Mouse (Mus musculus) midbrain, embryonic 15.5 days (tissue): ENCODE measurements around the gene Gm11214. TPM values are rescaled to one million over a fixed set of nuclear protein-coding genes. Genes with fewer than 3 reads are reported as not detected.

Experiments
- ATAC-seq: fragments of 200-750 bp; cut with Nextera tagmentation; replicated peaks from 2 replicates; pipeline ENCODE4 v1.8.0; 2017; ENCODE audit warnings: moderate TSS enrichment
- H3K27ac ChIP-seq: fragments of 300-500 bp; sonication (generic); 2 replicates; pipeline ENCODE4 v1.5.1; 2015; ENCODE audit warnings: mild to moderate bottlenecking, inconsistent platforms
- H3K27me3 ChIP-seq: fragments of 300-500 bp; sonication (generic); replicated peaks from 2 replicates; pipeline ENCODE4 v1.6.1; 2015; ENCODE audit warnings: inconsistent platforms
- H3K36me3 ChIP-seq: fragments of 300-500 bp; sonication (generic); replicated peaks from 2 replicates; pipeline ENCODE4 v1.6.1; 2015; ENCODE audit warnings: inconsistent platforms
- H3K4me1 ChIP-seq: fragments of 300-500 bp; sonication (generic); 2 replicates; pipeline ENCODE4 v1.6.1; 2015; ENCODE audit warnings: inconsistent platforms
- H3K4me2 ChIP-seq: fragments of 300-500 bp; sonication (generic); 2 replicates; pipeline ENCODE4 v1.6.1; 2015; ENCODE audit warnings: inconsistent platforms, mild to moderate bottlenecking, moderate library complexity
- H3K4me3 ChIP-seq: fragments of 300-500 bp; sonication (generic); 2 replicates; pipeline ENCODE4 v1.5.1; 2015; ENCODE audit warnings: mild to moderate bottlenecking, inconsistent platforms
- H3K9ac ChIP-seq: fragments of 300-500 bp; sonication (generic); 2 replicates; pipeline ENCODE4 v1.6.1; 2015; ENCODE audit warnings: mild to moderate bottlenecking, inconsistent platforms
- H3K9me3 ChIP-seq: fragments of 300-500 bp; sonication (generic); 2 replicates; pipeline ENCODE4 v1.6.1; 2016; ENCODE audit warnings: inconsistent platforms
- WGBS: fragments of 180-500 bp; shearing (Covaris S2); methylation state at CpG from one replicate; pipeline ENCODE4 v1.1.7; 2015; ENCODE audit warnings: mixed read lengths; 5-methylcytosine and 5-hydroxymethylcytosine counted together
- polyA plus RNA-seq: library from polyadenylated mRNA; unstranded; fragments of >200 nt; fragmentation: Nextera tagmentation; extraction: Ambion mirVana; gene quantifications from 2 replicates; pipeline ENCODE4 v1.2.1, GENCODE M21; 2015

Gm11214 gene
- polyA plus RNA-seq: not detected in 2 replicates

- Histone ChIP-seq H3K36me3 (no peaks in the 10 kb centered on the region), H3K27me3 (no peaks in the 10 kb centered on the region), H3K9me3 (no peaks in the 10 kb centered on the region), H3K4me2 (no peak within 1 kb of the TSS), H3K4me3 (no peak within 1 kb of the TSS), H3K4me1 (no peaks in the 10 kb centered on the region), H3K27ac (no peak within 1 kb of the TSS), H3K9ac (no peak within 1 kb of the TSS)
- 95% methylated on average over 6 of the region's 6 CpGs for WGBS
- no peak for ATAC-seq
Measured at GRCm38 (mm10) chr4:63663279-63663678, at the start of gene Gm11214. Gm11214 (minus strand) TSS chr4:63663379.

DNA sequence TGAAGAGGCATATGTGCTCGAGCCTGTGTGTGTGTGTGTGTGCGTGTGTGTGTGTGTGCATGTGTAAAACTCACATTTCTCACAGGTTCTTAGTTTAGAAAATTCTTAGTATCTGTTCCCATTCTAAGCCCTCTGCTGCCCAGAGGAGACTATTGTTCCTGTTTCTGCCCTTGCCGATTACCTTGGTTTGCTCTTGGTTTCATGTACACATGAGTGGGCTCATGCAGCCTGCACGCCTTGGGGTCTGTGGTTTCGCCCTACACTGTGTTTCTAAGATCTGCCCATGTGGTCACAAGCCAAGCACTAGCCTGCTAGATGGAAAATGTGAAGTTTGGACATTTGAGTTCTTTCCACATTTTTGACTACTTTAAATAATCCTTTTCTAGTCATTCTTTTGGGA lies 48.7 kb upstream of the Gm11214 start:
- no peak overlapping the region for H3K4me2 ChIP-seq
- H3K4me3 ChIP-seq: no peak overlapping the region
- H3K27me3 ChIP-seq: no peaks in the 10 kb centered on the region
- WGBS: 87% methylated on average over 5 of the region's 5 CpGs
- no peak overlapping the region for H3K27ac ChIP-seq
- no peaks in the 10 kb centered on the region for H3K4me1 ChIP-seq
- no peaks in the 10 kb centered on the region for H3K36me3 ChIP-seq
- H3K9ac ChIP-seq: no peak overlapping the region
- ATAC-seq: no peak
- no peaks in the 10 kb centered on the region for H3K9me3 ChIP-seq

DNA sequence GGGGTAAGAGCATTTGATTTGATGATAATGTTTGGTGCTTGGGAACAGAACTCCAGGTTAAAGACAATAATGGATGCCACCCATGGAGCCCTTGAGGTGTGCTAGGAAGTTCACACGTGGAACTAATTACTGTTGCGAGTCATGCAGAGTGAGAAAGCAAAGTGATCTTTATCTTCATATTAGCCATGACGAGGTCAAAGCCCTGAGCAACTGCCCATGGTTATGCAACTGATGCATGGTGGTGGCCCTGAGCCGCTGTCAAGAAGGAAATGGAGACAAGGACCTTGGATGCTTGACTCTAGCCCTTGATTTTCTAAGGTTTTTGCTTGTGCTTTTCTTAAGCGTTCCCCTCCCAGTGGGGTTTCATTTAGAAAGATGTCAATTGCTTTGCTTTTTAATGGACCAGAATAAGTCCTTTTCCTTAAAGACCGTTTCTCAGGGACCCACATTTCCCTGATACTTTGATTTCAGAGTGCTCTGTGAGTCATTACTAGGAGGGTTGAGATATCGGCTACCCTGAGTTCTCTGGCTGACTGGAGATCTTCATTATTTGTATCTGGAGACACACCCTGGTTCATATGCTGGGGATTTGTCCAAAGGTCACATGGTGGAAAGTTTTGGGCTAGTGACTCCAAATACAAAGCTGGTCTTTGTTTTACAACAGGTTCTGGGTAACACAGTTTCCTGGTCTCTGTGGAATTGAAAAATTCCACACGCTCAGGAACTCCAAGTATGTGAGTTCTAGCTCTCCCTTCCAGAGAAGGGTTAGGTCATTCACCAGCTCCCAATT lies 47.4 kb upstream of the Gm11214 start:
- Histone ChIP-seq H3K27me3 (no peaks in the 10 kb centered on the region), H3K9ac (no peak overlapping the region), H3K4me2 (no peak overlapping the region), H3K4me1 (no peaks in the 10 kb centered on the region), H3K9me3 (no peaks in the 10 kb centered on the region), H3K36me3 (no peaks in the 10 kb centered on the region), H3K4me3 (no peak overlapping the region), H3K27ac (no peak overlapping the region)
- no peak for ATAC-seq
- 70% methylated on average over 8 of the region's 8 CpGs for WGBS

DNA sequence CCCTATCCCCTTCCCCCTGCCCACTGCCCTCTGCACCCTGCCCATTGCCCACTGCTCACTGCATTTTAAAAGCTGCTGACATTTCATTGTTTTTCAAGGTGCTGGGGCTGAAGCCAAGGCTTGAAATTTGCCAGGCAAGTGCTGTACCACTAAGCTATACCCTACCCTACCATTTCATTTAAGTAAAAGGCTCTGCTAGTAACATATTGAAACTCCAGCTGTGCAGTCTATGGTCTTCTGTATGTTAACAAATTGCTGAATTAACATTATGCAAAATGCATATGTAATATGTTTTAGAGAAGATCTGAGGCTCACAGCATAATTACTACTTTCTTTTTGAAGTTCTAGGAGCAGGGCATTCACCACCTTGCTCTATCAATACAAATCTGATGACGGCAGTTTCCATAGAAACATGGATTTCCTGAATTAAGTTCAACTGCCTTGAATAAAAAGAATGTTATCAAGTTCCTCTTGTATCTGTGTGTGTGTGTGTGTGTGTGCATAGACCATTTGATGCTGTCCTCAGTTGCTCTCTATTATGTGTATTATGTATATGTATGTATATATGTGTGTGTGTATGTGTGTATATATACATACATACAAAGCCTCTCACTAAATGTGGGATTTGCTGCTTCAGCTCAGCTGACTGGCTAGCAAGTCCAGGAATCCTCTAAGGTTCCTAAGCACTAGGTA lies 43.2 kb upstream of the Gm11214 start:
- H3K9ac ChIP-seq: no peak overlapping the region
- no peaks in the 10 kb centered on the region for H3K4me1 ChIP-seq
- H3K27ac ChIP-seq: no peak overlapping the region
- no peaks in the 10 kb centered on the region for H3K27me3 ChIP-seq
- H3K4me3 ChIP-seq: no peak overlapping the region
- 47% methylated on average over 1 of the region's 1 CpGs for WGBS
- peak; percentile 79 for ATAC-seq
- H3K9me3 ChIP-seq: no peaks in the 10 kb centered on the region
- H3K36me3 ChIP-seq: no peaks in the 10 kb centered on the region
- H3K4me2 ChIP-seq: no peak overlapping the region

- H3K4me2 ChIP-seq: no peak overlapping the region
- 83% methylated on average over 5 of the region's 5 CpGs for WGBS
- no peaks in the 10 kb centered on the region for H3K27me3 ChIP-seq
- H3K27ac ChIP-seq: no peak overlapping the region
- H3K36me3 ChIP-seq: no peaks in the 10 kb centered on the region
- H3K9ac ChIP-seq: no peak overlapping the region
- H3K9me3 ChIP-seq: no peaks in the 10 kb centered on the region
- no peak for ATAC-seq
- H3K4me1 ChIP-seq: no peaks in the 10 kb centered on the region
- H3K4me3 ChIP-seq: no peak overlapping the region
Measured at GRCm38 (mm10) chr4:63704232-63704631, 41.1 kb upstream of the Gm11214 start.

- no peaks in the 10 kb centered on the region for H3K9me3 ChIP-seq
- no peaks in the 10 kb centered on the region for H3K36me3 ChIP-seq
- no peak overlapping the region for H3K27ac ChIP-seq
- 88% methylated on average over 2 of the region's 2 CpGs for WGBS
- no peaks in the 10 kb centered on the region for H3K27me3 ChIP-seq
- no peak overlapping the region for H3K9ac ChIP-seq
- no peaks in the 10 kb centered on the region for H3K4me1 ChIP-seq
- H3K4me3 ChIP-seq: no peak overlapping the region
- ATAC-seq: no peak
- H3K4me2 ChIP-seq: no peak overlapping the region
Measured at GRCm38 (mm10) chr4:63703686-63704085, 40.5 kb upstream of the Gm11214 start.

DNA sequence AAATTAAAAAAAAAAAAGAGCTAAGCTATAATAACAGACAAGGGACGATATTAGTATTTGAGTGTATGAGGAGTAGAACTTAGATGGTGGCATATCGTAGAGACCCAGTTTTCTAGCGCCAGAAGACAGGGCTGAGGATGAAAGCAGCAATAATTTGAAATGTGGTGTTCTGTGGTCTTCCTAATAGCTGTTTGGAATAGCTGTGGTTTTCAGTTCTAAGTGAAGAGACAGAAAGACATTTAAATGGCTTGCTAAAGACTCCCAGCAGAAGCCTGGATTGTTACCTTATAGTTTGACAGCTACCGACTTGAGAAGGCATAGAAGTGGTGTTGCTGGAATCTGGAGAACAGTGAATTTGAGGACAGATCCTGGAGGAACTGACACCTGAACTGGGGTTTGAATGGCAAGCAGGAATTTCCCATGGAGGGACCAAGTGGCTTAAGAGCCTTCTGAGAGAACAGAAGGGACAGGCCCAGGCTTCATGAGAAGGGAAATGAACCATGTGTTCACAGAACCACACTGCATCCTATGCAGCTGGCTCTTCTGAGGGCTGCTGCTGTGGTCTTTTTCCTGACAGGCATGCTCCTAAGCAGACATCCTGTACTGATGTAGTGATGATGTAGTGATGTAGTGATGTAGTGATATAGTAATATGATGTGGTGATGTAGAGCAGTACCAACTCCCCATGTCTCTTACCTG lies 39.0 kb upstream of the Gm11214 start:
- no peak for ATAC-seq
- Histone ChIP-seq H3K4me1 (no peaks in the 10 kb centered on the region), H3K36me3 (no peaks in the 10 kb centered on the region), H3K9ac (no peak overlapping the region), H3K27ac (no peak overlapping the region), H3K4me2 (no peak overlapping the region), H3K27me3 (no peaks in the 10 kb centered on the region), H3K9me3 (no peaks in the 10 kb centered on the region), H3K4me3 (no peak overlapping the region)
- 89% methylated on average over 4 of the region's 4 CpGs for WGBS

DNA sequence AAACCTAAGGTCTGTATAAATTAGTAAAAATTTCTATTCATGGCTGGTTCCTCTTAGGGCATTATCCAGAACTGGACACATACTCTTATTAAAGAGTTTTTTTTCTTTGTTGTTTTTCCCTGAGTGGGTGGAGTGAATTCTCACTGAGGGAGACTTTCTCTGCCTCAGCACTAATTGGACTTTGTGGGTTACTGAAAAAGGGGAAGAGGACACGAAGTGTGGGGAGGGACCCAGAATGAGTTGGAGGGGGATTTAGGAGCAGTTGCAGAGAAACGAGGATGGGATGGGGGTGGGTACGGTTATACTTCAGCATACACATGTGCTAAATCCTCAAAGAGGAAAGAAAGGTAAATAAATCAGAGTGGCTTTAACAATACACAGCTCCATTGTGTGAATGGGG lies 36.6 kb upstream of the Gm11214 start:
- no peak overlapping the region for H3K9ac ChIP-seq
- no peaks in the 10 kb centered on the region for H3K4me1 ChIP-seq
- H3K4me3 ChIP-seq: no peak overlapping the region
- no peak overlapping the region for H3K27ac ChIP-seq
- WGBS: 60% methylated on average over 3 of the region's 3 CpGs
- ATAC-seq: no peak
- no peaks in the 10 kb centered on the region for H3K36me3 ChIP-seq
- no peaks in the 10 kb centered on the region for H3K9me3 ChIP-seq
- H3K27me3 ChIP-seq: no peaks in the 10 kb centered on the region
- H3K4me2 ChIP-seq: no peak overlapping the region

DNA sequence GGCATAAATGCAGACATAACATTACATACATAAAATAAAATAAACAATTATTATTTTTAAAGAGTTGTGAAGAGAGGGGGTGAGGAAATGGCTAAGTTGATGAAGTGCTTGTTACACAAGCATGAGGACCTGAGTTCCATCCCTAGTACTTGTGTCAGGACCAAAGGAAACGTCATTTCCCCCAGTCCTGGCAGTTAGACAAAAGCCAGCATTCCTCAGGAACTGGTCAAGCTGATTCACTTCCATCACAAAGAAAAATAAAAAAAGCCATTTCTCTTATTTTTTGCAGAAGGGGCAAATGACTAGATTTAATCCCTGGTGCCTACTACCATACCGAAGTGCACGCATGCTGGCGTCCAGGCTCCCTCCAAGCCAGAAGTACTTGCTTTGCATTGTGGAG lies 33.7 kb upstream of the Gm11214 start:
- H3K9me3 ChIP-seq: no peaks in the 10 kb centered on the region
- H3K4me2 ChIP-seq: no peak overlapping the region
- H3K4me1 ChIP-seq: no peaks in the 10 kb centered on the region
- no peak overlapping the region for H3K9ac ChIP-seq
- no peak overlapping the region for H3K4me3 ChIP-seq
- no peak for ATAC-seq
- 92% methylated on average over 4 of the region's 4 CpGs for WGBS
- no peaks in the 10 kb centered on the region for H3K27me3 ChIP-seq
- H3K36me3 ChIP-seq: no peaks in the 10 kb centered on the region
- H3K27ac ChIP-seq: no peak overlapping the region

DNA sequence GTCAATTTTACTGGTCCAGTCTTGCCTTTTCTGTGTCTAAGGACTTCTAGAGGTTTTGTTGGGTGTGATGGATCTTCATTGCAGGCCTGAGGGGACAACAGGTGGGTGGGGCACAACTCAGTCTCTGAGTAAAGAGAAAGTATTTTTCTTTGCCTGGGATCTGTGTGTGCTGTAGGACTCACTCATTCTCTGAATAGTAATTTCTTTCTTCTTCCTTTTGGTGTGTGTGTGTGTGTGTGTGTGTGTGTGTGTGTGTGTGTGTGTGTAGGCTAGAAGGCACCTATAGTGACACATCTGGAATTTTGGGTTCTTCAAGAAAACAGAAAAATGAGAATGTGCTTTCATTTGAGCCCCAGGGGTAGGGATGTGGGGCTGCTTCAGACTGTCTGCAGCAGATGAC lies 29.2 kb upstream of the Gm11214 start:
- Histone ChIP-seq H3K4me1 (no peaks in the 10 kb centered on the region), H3K4me2 (no peak overlapping the region), H3K27me3 (no peaks in the 10 kb centered on the region), H3K27ac (no peak overlapping the region), H3K4me3 (no peak overlapping the region), H3K9ac (no peak overlapping the region), H3K36me3 (no peaks in the 10 kb centered on the region), H3K9me3 (no peaks in the 10 kb centered on the region)
- ATAC-seq: no peak

- Histone ChIP-seq H3K9me3 (no peaks in the 10 kb centered on the region), H3K4me1 (no peaks in the 10 kb centered on the region), H3K4me3 (no peak overlapping the region), H3K9ac (no peak overlapping the region), H3K4me2 (no peak overlapping the region), H3K27me3 (no peaks in the 10 kb centered on the region), H3K27ac (no peak overlapping the region), H3K36me3 (no peaks in the 10 kb centered on the region)
- WGBS: 75% methylated on average over 8 of the region's 8 CpGs
- ATAC-seq: no peak
Measured at GRCm38 (mm10) chr4:63687429-63687828, 24.2 kb upstream of the Gm11214 start.

- no peaks in the 10 kb centered on the region for H3K36me3 ChIP-seq
- no peaks in the 10 kb centered on the region for H3K9me3 ChIP-seq
- H3K4me2 ChIP-seq: no peak overlapping the region
- H3K27ac ChIP-seq: no peak overlapping the region
- H3K9ac ChIP-seq: no peak overlapping the region
- no peak overlapping the region for H3K4me3 ChIP-seq
- ATAC-seq: no peak
- H3K27me3 ChIP-seq: no peaks in the 10 kb centered on the region
- H3K4me1 ChIP-seq: no peaks in the 10 kb centered on the region
Measured at GRCm38 (mm10) chr4:63686157-63686556, 23.0 kb upstream of the Gm11214 start.

GRCm38 (mm10) chr4:63685253-63685525 lies 22.0 kb upstream of the Gm11214 start:
- Histone ChIP-seq H3K27me3 (no peaks in the 10 kb centered on the region), H3K9ac (no peak overlapping the region), H3K4me2 (no peak overlapping the region), H3K9me3 (no peaks in the 10 kb centered on the region), H3K27ac (no peak overlapping the region), H3K4me3 (no peak overlapping the region), H3K36me3 (no peaks in the 10 kb centered on the region), H3K4me1 (no peaks in the 10 kb centered on the region)
- 51% methylated on average over 4 of the region's 4 CpGs for WGBS
- ATAC-seq: no peak
